Comparison of ENCODE assay signal across 8 mouse cellular contexts in the genomic region with DNA sequence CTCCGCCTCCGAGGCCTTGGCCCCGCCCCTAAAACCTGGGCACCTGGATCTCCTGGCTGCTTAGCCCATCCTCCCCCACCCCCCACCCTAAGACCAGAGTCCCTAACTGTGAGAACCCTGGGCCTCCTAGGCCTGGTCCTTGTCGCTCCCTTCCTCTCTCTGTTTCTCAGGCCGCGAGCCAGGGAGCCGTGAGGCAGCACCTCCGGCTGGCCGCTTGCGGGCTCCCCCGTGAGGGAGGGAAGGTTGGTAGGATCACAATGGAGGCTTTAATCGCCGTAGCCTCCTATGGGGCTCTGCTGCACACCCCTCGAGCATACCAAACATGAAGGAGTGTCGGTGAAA. TPM values are rescaled to one million over a fixed set of nuclear protein-coding genes. Genes with fewer than 3 reads are reported as not detected.
A peak's percentile ranks its signal among the peaks of the same experiment; 100 is the strongest.
DNase-seq lines count a peak whose midpoint lies in the region; ATAC-seq and TF ChIP-seq lines count a peak whose summit lies in the region.

No protein-coding gene starts in this region.

- H3K36me3 ChIP-seq in lung, embryonic 16.5 days (ENCODE audit: control insufficient read depth, insufficient read depth, low read length), result peaks cover 5% of the 10 kb centered on the region; the same call in 1 of the 2 replicates
- H3K36me3 ChIP-seq in limb, embryonic 14.5 days (ENCODE audit: control insufficient read depth, insufficient read depth, low read length), result peaks cover 12% of the 10 kb centered on the region
- peaks cover 6% of the 10 kb centered on the region for H3K36me3 ChIP-seq in small intestine, adult 2 months (ENCODE audit: control insufficient read depth, insufficient read depth, low read length)

- no peaks in the 10 kb centered on the region for H3K27me3 ChIP-seq in lung, embryonic 16.5 days (ENCODE audit: control insufficient read depth, insufficient read depth, low read depth, low read length)
- no peaks in the 10 kb centered on the region for H3K27me3 ChIP-seq in limb, embryonic 14.5 days (ENCODE audit: control insufficient read depth, insufficient read depth, low read length)
- H3K27me3 ChIP-seq in small intestine, adult 2 months (ENCODE audit: control insufficient read depth, insufficient read depth, low read length), result no peaks in the 10 kb centered on the region

- no peaks in the 10 kb centered on the region for H3K9me3 ChIP-seq in lung, embryonic 16.5 days (ENCODE audit: control insufficient read depth, low read length)
- H3K9me3 ChIP-seq in limb, embryonic 14.5 days (ENCODE audit: control insufficient read depth, low read length), result no peaks in the 10 kb centered on the region

- H3K9ac ChIP-seq in lung, embryonic 16.5 days (ENCODE audit: low read length), result peak overlapping the region; percentile 78
- peak overlapping the region; percentile 62 for H3K9ac ChIP-seq in limb, embryonic 14.5 days (ENCODE audit: low read depth, low read length, severe bottlenecking)

- WGBS in lung, embryonic 16.5 days, result 0% methylated on average over 15 of the region's 15 CpGs
- WGBS in limb, embryonic 14.5 days, result 0% methylated on average over 15 of the region's 15 CpGs
- WGBS in small intestine, adult 2 months, result 0% methylated on average over 15 of the region's 15 CpGs

- H3K27ac ChIP-seq in lung, embryonic 16.5 days (ENCODE audit: low read length), result peak overlapping the region; percentile 96
- peak overlapping the region; percentile 85 for H3K27ac ChIP-seq in limb, embryonic 14.5 days (replicated peaks; ENCODE audit: low read depth, low read length)
- H3K27ac ChIP-seq in small intestine, adult 2 months (ENCODE audit: insufficient read depth, low read depth, low read length), result peak overlapping the region; percentile 92

- H3K4me3 ChIP-seq in lung, embryonic 16.5 days (ENCODE audit: low read length), result peak overlapping the region; percentile 67
- peak overlapping the region; percentile 72 for H3K4me3 ChIP-seq in limb, embryonic 14.5 days (replicated peaks; ENCODE audit: low read length)
- H3K4me3 ChIP-seq in small intestine, adult 2 months (ENCODE audit: low read depth, low read length), result peak overlapping the region; percentile 70

- DNase-seq in lung, postnatal 10 days, result no peak
- DNase-seq in limb, embryonic 14.5 days (ENCODE audit: low spot score), result no peak
- DNase-seq in frontal cortex, postnatal 25 days (ENCODE audit: low spot score in 2 of 2), result no peak
- DNase-seq in layer of hippocampus, postnatal 25 days (ENCODE audit: extremely low spot score in 1 of 2, low spot score in 1 of 2), result no peak

- H3K4me2 ChIP-seq in lung, embryonic 16.5 days (ENCODE audit: low read depth, low read length), result peak overlapping the region; percentile 58
- H3K4me2 ChIP-seq in limb, embryonic 14.5 days (replicated peaks; ENCODE audit: low read depth, low read length, severe bottlenecking), result peak overlapping the region; percentile 78

- TF ChIP-seq CTCF in small intestine, adult 2 months (IDR thresholded peaks at IDR 0.05; ENCODE audit: extremely low read depth, insufficient read length, insufficient replicate concordance, low read depth, low read length), result no peak; the same call in 1 of the 2 replicates

- peaks cover 51% of the 10 kb centered on the region for H3K4me1 ChIP-seq in lung, embryonic 16.5 days (replicated peaks; ENCODE audit: control insufficient read depth, insufficient read depth, low read length)
- H3K4me1 ChIP-seq in limb, embryonic 14.5 days (ENCODE audit: control insufficient read depth, insufficient read depth, low read length), result peaks cover 28% of the 10 kb centered on the region
- peaks cover 2% of the 10 kb centered on the region; the same call in 1 of the 2 replicates for H3K4me1 ChIP-seq in small intestine, adult 2 months (ENCODE audit: control insufficient read depth, insufficient read depth, insufficient read length, low read length)

- no peak for ATAC-seq in lung, embryonic 16.5 days (ENCODE audit: low read depth)
- peak; percentile 28 for ATAC-seq in erythroid progenitor cell, adult 5-6 weeks (replicated peaks; ENCODE audit: low FRiP score, poor library complexity, severe bottlenecking)
- ATAC-seq in limb, embryonic 14.5 days (ENCODE audit: low FRiP score, low read depth), result no peak
- no peak for ATAC-seq in activated CD4-positive, CD25-positive, alpha-beta regulatory T cell, adult 4 months

- TF ChIP-seq POLR2A in limb, embryonic 14.5 days (IDR thresholded peaks at IDR 0.05; ENCODE audit: borderline replicate concordance, extremely low read depth, insufficient read depth, insufficient read length), result no peak
- no peak; the same call in 1 of the 2 replicates for TF ChIP-seq POLR2A in small intestine, adult 2 months (IDR thresholded peaks at IDR 0.05; ENCODE audit: low read depth, low read length)

RNA-seq across cellular contexts. Expression of a gene that starts 0.4 kb away (rescaled TPM):
- 33.5 and 33.9 TPM in 2 replicates for polyA plus RNA-seq in lung, embryonic 16.5 days (2015; fragmentation: Nextera tagmentation; extraction: Ambion mirVana)
- total RNA-seq in erythroid progenitor cell, adult 5-6 weeks (2015; ENCODE audit: low replicate concordance), result 5.4 and 15.1 TPM in 2 replicates
- total RNA-seq in erythroid progenitor cell, adult 5-6 weeks (2017; ENCODE audit: low replicate concordance), result 13.1 and 15.1 TPM in 2 replicates
- polyA plus RNA-seq in limb, embryonic 14.5 days (2012; rRNA removed), result 33.2 and 37.8 TPM in 2 replicates
- 29.0 and 29.5 TPM in 2 replicates for polyA plus RNA-seq in limb, embryonic 14.5 days (2014; fragmentation: Nextera tagmentation; extraction: Ambion mirVana)
- 28.3 and 60.0 TPM in 2 replicates for polyA plus RNA-seq in small intestine, adult 2 months (2012; rRNA removed)
- total RNA-seq in layer of hippocampus, postnatal 25 days (2021), result 10 to 100 TPM; 72.8 to 89.7 TPM
- polyA plus RNA-seq in activated CD4-positive, CD25-positive, alpha-beta regulatory T cell, adult 4 months (2017; shearing (Covaris generic)), result 10 to 100 TPM; 10.2 to 11.1 TPM

RNA-seq across cellular contexts. Expression of a gene that starts 23.6 kb away (rescaled TPM):
- polyA plus RNA-seq in lung, embryonic 16.5 days (2015; fragmentation: Nextera tagmentation; extraction: Ambion mirVana), result 96.9 and 111 TPM in 2 replicates
- not detected in 2 replicates for total RNA-seq in erythroid progenitor cell, adult 5-6 weeks (2015; ENCODE audit: low replicate concordance)
- total RNA-seq in erythroid progenitor cell, adult 5-6 weeks (2017; ENCODE audit: low replicate concordance), result 2.7 and 4.7 TPM in 2 replicates
- polyA plus RNA-seq in limb, embryonic 14.5 days (2012; rRNA removed), result 20.4 and 25.8 TPM in 2 replicates
- 20.5 and 25.7 TPM in 2 replicates for polyA plus RNA-seq in limb, embryonic 14.5 days (2014; fragmentation: Nextera tagmentation; extraction: Ambion mirVana)
- 11.3 and 19.8 TPM in 2 replicates for polyA plus RNA-seq in small intestine, adult 2 months (2012; rRNA removed)
- 100 to 1,000 TPM; 165 to 186 TPM for total RNA-seq in layer of hippocampus, postnatal 25 days (2021)
- 1 to 10 TPM in 1 of 2 experiments, under 1 TPM in 1; 0.49 to 2.5 TPM for polyA plus RNA-seq in activated CD4-positive, CD25-positive, alpha-beta regulatory T cell, adult 4 months (2017; shearing (Covaris generic))

RNA-seq across cellular contexts. Expression of a gene that starts 24.6 kb away (rescaled TPM):
- polyA plus RNA-seq in lung, embryonic 16.5 days (2015; fragmentation: Nextera tagmentation; extraction: Ambion mirVana), result 0.25 and 0.26 TPM in 2 replicates
- total RNA-seq in erythroid progenitor cell, adult 5-6 weeks (2015; ENCODE audit: low replicate concordance), result not detected in 2 replicates
- total RNA-seq in erythroid progenitor cell, adult 5-6 weeks (2017; ENCODE audit: low replicate concordance), result not detected in 2 replicates
- polyA plus RNA-seq in limb, embryonic 14.5 days (2012; rRNA removed), result 0.15 and 0.26 TPM in 2 replicates
- polyA plus RNA-seq in limb, embryonic 14.5 days (2014; fragmentation: Nextera tagmentation; extraction: Ambion mirVana), result 0.21 and 0.25 TPM in 2 replicates
- 0.13 and 0.34 TPM in 2 replicates for polyA plus RNA-seq in small intestine, adult 2 months (2012; rRNA removed)
- total RNA-seq in layer of hippocampus, postnatal 25 days (2021), result under 1 TPM; 0.32 to 0.35 TPM
- polyA plus RNA-seq in activated CD4-positive, CD25-positive, alpha-beta regulatory T cell, adult 4 months (2017; shearing (Covaris generic)), result under 1 TPM in 1 of 2 experiments, not detected in 1; 0.11 TPM

RNA-seq across cellular contexts. Expression of a gene that starts 25.9 kb away (rescaled TPM):
- not detected in 2 replicates for polyA plus RNA-seq in lung, embryonic 16.5 days (2015; fragmentation: Nextera tagmentation; extraction: Ambion mirVana)
- total RNA-seq in erythroid progenitor cell, adult 5-6 weeks (2015; ENCODE audit: low replicate concordance), result not detected in 2 replicates
- not detected in 2 replicates for total RNA-seq in erythroid progenitor cell, adult 5-6 weeks (2017; ENCODE audit: low replicate concordance)
- polyA plus RNA-seq in limb, embryonic 14.5 days (2012; rRNA removed), result not detected in 2 replicates
- polyA plus RNA-seq in limb, embryonic 14.5 days (2014; fragmentation: Nextera tagmentation; extraction: Ambion mirVana), result not detected in 2 replicates
- polyA plus RNA-seq in small intestine, adult 2 months (2012; rRNA removed), result not detected in 2 replicates
- not detected for total RNA-seq in layer of hippocampus, postnatal 25 days (2021)
- not detected for polyA plus RNA-seq in activated CD4-positive, CD25-positive, alpha-beta regulatory T cell, adult 4 months (2017; shearing (Covaris generic))
